18 mouse cellular contexts compared by ENCODE assay signal in the genomic region with DNA sequence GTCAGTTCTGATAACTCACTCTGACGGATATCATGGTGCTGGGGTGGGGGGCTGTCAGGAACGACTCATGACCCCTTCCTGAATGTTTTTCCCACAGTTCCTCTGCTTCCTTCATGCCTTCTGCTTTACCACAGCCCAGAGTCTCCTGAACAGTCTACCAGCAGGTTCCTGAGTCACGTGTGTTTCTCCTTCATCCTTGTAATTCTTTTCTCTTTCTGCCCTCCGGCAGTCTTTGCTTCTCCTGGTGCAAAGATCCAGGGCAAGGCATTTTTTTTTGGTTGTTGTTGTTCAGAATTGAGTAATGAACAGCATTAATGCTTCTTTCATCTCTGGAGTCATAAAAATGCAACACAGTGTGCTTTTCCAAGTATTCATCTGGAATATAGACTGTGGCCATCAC.
"Had no signal": no experiment of that assay in that cellular context is flagged by ENCODE, and none has a peak within 500 bp of the region (broad histone marks: within the 10 kb centered on the region; RNA-seq: fewer than 3 reads in every experiment).

No protein-coding gene starts in this region.

- ATAC-seq: midbrain, embryonic 16.5 days had no signal

- H3K4me3 ChIP-seq: midbrain, embryonic 10.5 days; midbrain, embryonic 12.5 days; myocyte; neural tube, embryonic 13.5 days; neural tube, embryonic 15.5 days had no signal

- H3K4me1 ChIP-seq: midbrain, embryonic 10.5 days; midbrain, embryonic 12.5 days; neural tube, embryonic 13.5 days; neural tube, embryonic 15.5 days had no signal

- H3K36me3 ChIP-seq: midbrain, embryonic 10.5 days; midbrain, embryonic 12.5 days; neural tube, embryonic 13.5 days; neural tube, embryonic 15.5 days had no signal

- H3K9me3 ChIP-seq: midbrain, embryonic 10.5 days; midbrain, embryonic 12.5 days; neural tube, embryonic 13.5 days; neural tube, embryonic 15.5 days had no signal

- H3K9ac ChIP-seq: lung, embryonic 14.5 days; midbrain, embryonic 12.5 days; neural tube, embryonic 13.5 days; neural tube, embryonic 15.5 days had no signal

- H3K27me3 ChIP-seq: midbrain, embryonic 12.5 days; neural tube, embryonic 15.5 days had no signal

- H3K27ac ChIP-seq: midbrain, embryonic 10.5 days; midbrain, embryonic 12.5 days; neural tube, embryonic 13.5 days; neural tube, embryonic 15.5 days had no signal

- DNase-seq: lung, embryonic 14.5 days; lung, postnatal 10 days; lung, postnatal 4 days; midbrain, embryonic 14.5 days; retina, postnatal 1 day; right cerebral cortex, adult 18-20 months; right cerebral cortex, postnatal 25 days; right cerebral cortex, postnatal 4 days; spleen, adult 18-20 months; thymus, adult 18-20 months; thymus, postnatal 14 days; thymus, postnatal 36 days had no signal

- H3K4me2 ChIP-seq: lung, embryonic 14.5 days; midbrain, embryonic 12.5 days; neural tube, embryonic 13.5 days; neural tube, embryonic 15.5 days had no signal
